Mouse (Mus musculus): Measurements from ENCODE around the gene Txndc2. TPM values are rescaled to one million over a fixed set of nuclear protein-coding genes. Genes with fewer than 3 reads are reported as not detected.

Gene Txndc2
- polyA plus RNA-seq, 1 experiment from 2014 or later = not detected

- Histone ChIP-seq H3K9me3 (no peaks in the 10 kb centered on the region), H3K27me3 (no peaks in the 10 kb centered on the region), H3K27ac (no peak overlapping the region), H3K9ac (no peak overlapping the region), H3K36me3 (no peaks in the 10 kb centered on the region), H3K4me1 (0 out of 2 replicates have a peak, but pooled peaks cover 3% of the 10 kb centered on the region), H3K4me3 (no peak overlapping the region), H3K4me2 (no peak overlapping the region)
- 82% methylated on average over 4 of the region's 4 CpGs for WGBS
- ATAC-seq (ENCODE audit: borderline replicate concordance, extremely low read depth, low FRiP score, low TSS enrichment) = no peak; the same call in 1 of the 2 replicates
These were observed 27.1 kb upstream of the Txndc2 start for GRCm38 (mm10) chr17:65669061-65669460.

- Histone ChIP-seq H3K27ac (no peak overlapping the region), H3K4me1 (0 out of 2 replicates have a peak, but pooled peaks cover 3% of the 10 kb centered on the region), H3K9ac (no peak overlapping the region), H3K9me3 (no peaks in the 10 kb centered on the region), H3K4me2 (no peak overlapping the region), H3K27me3 (no peaks in the 10 kb centered on the region), H3K36me3 (no peaks in the 10 kb centered on the region), H3K4me3 (no peak overlapping the region)
- ATAC-seq (ENCODE audit: borderline replicate concordance, extremely low read depth, low FRiP score, low TSS enrichment) = no peak
- 74% methylated on average over 14 of the region's 14 CpGs for WGBS
These were observed 25.8 kb upstream of the Txndc2 start for GRCm38 (mm10) chr17:65667792-65668191.

GRCm38 (mm10) chr17:65666388-65667161, 24.6 kb upstream of the Txndc2 start:
- no peak for ATAC-seq (ENCODE audit: borderline replicate concordance, extremely low read depth, low FRiP score, low TSS enrichment)
- 53% methylated on average over 17 of the region's 17 CpGs for WGBS
- no peaks in the 10 kb centered on the region for H3K27me3 ChIP-seq
- H3K36me3 ChIP-seq = no peaks in the 10 kb centered on the region
- H3K4me1 ChIP-seq = 0 out of 2 replicates have a peak, but pooled peaks cover 3% of the 10 kb centered on the region
- H3K27ac ChIP-seq = no peak overlapping the region
- no peak overlapping the region for H3K4me2 ChIP-seq
- H3K9me3 ChIP-seq = no peaks in the 10 kb centered on the region
- no peak overlapping the region for H3K9ac ChIP-seq
- no peak overlapping the region for H3K4me3 ChIP-seq

- Histone ChIP-seq H3K36me3 (no peaks in the 10 kb centered on the region), H3K4me1 (0 out of 2 replicates have a peak, but pooled peaks cover 3% of the 10 kb centered on the region), H3K27ac (no peak overlapping the region), H3K4me3 (no peak overlapping the region), H3K4me2 (no peak overlapping the region), H3K27me3 (no peaks in the 10 kb centered on the region), H3K9ac (no peak overlapping the region), H3K9me3 (no peaks in the 10 kb centered on the region)
- ATAC-seq (ENCODE audit: borderline replicate concordance, extremely low read depth, low FRiP score, low TSS enrichment) = no peak
- WGBS = 82% methylated on average over 12 of the region's 12 CpGs
These were observed 23.9 kb upstream of the Txndc2 start for GRCm38 (mm10) chr17:65665786-65666387.

GRCm38 (mm10) chr17:65663329-65664078, 21.5 kb upstream of the Txndc2 start:
- no peak for ATAC-seq (ENCODE audit: borderline replicate concordance, extremely low read depth, low FRiP score, low TSS enrichment)
- no peaks in the 10 kb centered on the region for H3K36me3 ChIP-seq
- WGBS = 69% methylated on average over 14 of the region's 14 CpGs
- H3K4me2 ChIP-seq = no peak overlapping the region
- no peak overlapping the region for H3K4me3 ChIP-seq
- no peaks in the 10 kb centered on the region for H3K27me3 ChIP-seq
- H3K4me1 ChIP-seq = 0 out of 2 replicates have a peak, but pooled peaks cover 3% of the 10 kb centered on the region
- H3K9me3 ChIP-seq = no peaks in the 10 kb centered on the region
- H3K9ac ChIP-seq = no peak overlapping the region
- H3K27ac ChIP-seq = no peak overlapping the region

GRCm38 (mm10) chr17:65662662-65663061, 20.7 kb upstream of the Txndc2 start:
- Histone ChIP-seq H3K27ac (no peak overlapping the region), H3K36me3 (no peaks in the 10 kb centered on the region), H3K9ac (no peak overlapping the region), H3K4me1 (0 out of 2 replicates have a peak, but pooled peaks cover 3% of the 10 kb centered on the region), H3K4me3 (no peak overlapping the region), H3K27me3 (no peaks in the 10 kb centered on the region), H3K4me2 (no peak overlapping the region), H3K9me3 (no peaks in the 10 kb centered on the region)
- no peak for ATAC-seq (ENCODE audit: borderline replicate concordance, extremely low read depth, low FRiP score, low TSS enrichment)
- 68% methylated on average over 3 of the region's 3 CpGs for WGBS

GRCm38 (mm10) chr17:65658416-65658815, 16.4 kb upstream of the Txndc2 start:
- Histone ChIP-seq H3K4me2 (no peak overlapping the region), H3K9ac (no peak overlapping the region), H3K27me3 (no peaks in the 10 kb centered on the region), H3K4me1 (no peaks in the 10 kb centered on the region), H3K27ac (no peak overlapping the region), H3K36me3 (no peaks in the 10 kb centered on the region), H3K9me3 (no peaks in the 10 kb centered on the region), H3K4me3 (no peak overlapping the region)
- peak; percentile 43; the same call in 1 of the 2 replicates for ATAC-seq (ENCODE audit: borderline replicate concordance, extremely low read depth, low FRiP score, low TSS enrichment)
- WGBS = 54% methylated on average over 2 of the region's 2 CpGs

- WGBS = 66% methylated on average over 9 of the region's 9 CpGs
- no peaks in the 10 kb centered on the region for H3K4me1 ChIP-seq
- no peak overlapping the region for H3K4me2 ChIP-seq
- H3K27ac ChIP-seq = peak overlapping the region; percentile 38; the same call in 1 of the 2 replicates
- H3K9me3 ChIP-seq = no peaks in the 10 kb centered on the region
- H3K9ac ChIP-seq = no peak overlapping the region
- no peaks in the 10 kb centered on the region for H3K27me3 ChIP-seq
- H3K36me3 ChIP-seq = no peaks in the 10 kb centered on the region
- ATAC-seq (ENCODE audit: borderline replicate concordance, extremely low read depth, low FRiP score, low TSS enrichment) = peak; percentile 69; the same call in 1 of the 2 replicates
- no peak overlapping the region for H3K4me3 ChIP-seq
These were observed 16.0 kb upstream of the Txndc2 start for GRCm38 (mm10) chr17:65657958-65658357.

GRCm38 (mm10) chr17:65656731-65657130, 14.8 kb upstream of the Txndc2 start:
- Histone ChIP-seq H3K27ac (no peak overlapping the region), H3K4me3 (no peak overlapping the region), H3K27me3 (no peaks in the 10 kb centered on the region), H3K4me2 (no peak overlapping the region), H3K4me1 (no peaks in the 10 kb centered on the region), H3K9ac (no peak overlapping the region), H3K9me3 (no peaks in the 10 kb centered on the region), H3K36me3 (no peaks in the 10 kb centered on the region)
- WGBS = 88% methylated on average over 6 of the region's 6 CpGs
- ATAC-seq (ENCODE audit: borderline replicate concordance, extremely low read depth, low FRiP score, low TSS enrichment) = no peak

GRCm38 (mm10) chr17:65656076-65656475, 14.1 kb upstream of the Txndc2 start:
- H3K4me3 ChIP-seq = no peak overlapping the region
- no peak overlapping the region for H3K9ac ChIP-seq
- H3K9me3 ChIP-seq = no peaks in the 10 kb centered on the region
- ATAC-seq (ENCODE audit: borderline replicate concordance, extremely low read depth, low FRiP score, low TSS enrichment) = no peak
- H3K4me1 ChIP-seq = no peaks in the 10 kb centered on the region
- no peaks in the 10 kb centered on the region for H3K36me3 ChIP-seq
- no peak overlapping the region for H3K27ac ChIP-seq
- no peaks in the 10 kb centered on the region for H3K27me3 ChIP-seq
- 75% methylated on average over 8 of the region's 8 CpGs for WGBS
- no peak overlapping the region for H3K4me2 ChIP-seq

- Histone ChIP-seq H3K4me3 (no peak overlapping the region), H3K9me3 (no peaks in the 10 kb centered on the region), H3K9ac (no peak overlapping the region), H3K4me1 (no peaks in the 10 kb centered on the region), H3K27me3 (no peaks in the 10 kb centered on the region), H3K36me3 (no peaks in the 10 kb centered on the region), H3K4me2 (no peak overlapping the region), H3K27ac (no peak overlapping the region)
- WGBS = 46% methylated on average over 4 of the region's 4 CpGs
- no peak for ATAC-seq (ENCODE audit: borderline replicate concordance, extremely low read depth, low FRiP score, low TSS enrichment)
These were observed 13.6 kb upstream of the Txndc2 start for GRCm38 (mm10) chr17:65655608-65656007.

- Histone ChIP-seq H3K9ac (no peak overlapping the region), H3K27ac (no peak overlapping the region), H3K4me1 (no peaks in the 10 kb centered on the region), H3K27me3 (no peaks in the 10 kb centered on the region), H3K4me2 (no peak overlapping the region), H3K4me3 (no peak overlapping the region), H3K9me3 (no peaks in the 10 kb centered on the region), H3K36me3 (no peaks in the 10 kb centered on the region)
- no peak for ATAC-seq (ENCODE audit: borderline replicate concordance, extremely low read depth, low FRiP score, low TSS enrichment)
- 88% methylated on average over 6 of the region's 6 CpGs for WGBS
These were observed 8.6 kb upstream of the Txndc2 start for GRCm38 (mm10) chr17:65650598-65650997.
